Mouse (Mus musculus) CH12F3 (cell line): ENCODE measurements around the gene 1700025C18Rik.

ENCODE experiments used
- in situ Hi-C: fragments of 300-500 bp; cut with MboI; formaldehyde crosslinking; loops from 2 replicates; pipeline ENCODE4 v1.14.3; 2020; ENCODE audit warnings: low sequenced_read_pairs

1700025C18Rik gene

DNA sequence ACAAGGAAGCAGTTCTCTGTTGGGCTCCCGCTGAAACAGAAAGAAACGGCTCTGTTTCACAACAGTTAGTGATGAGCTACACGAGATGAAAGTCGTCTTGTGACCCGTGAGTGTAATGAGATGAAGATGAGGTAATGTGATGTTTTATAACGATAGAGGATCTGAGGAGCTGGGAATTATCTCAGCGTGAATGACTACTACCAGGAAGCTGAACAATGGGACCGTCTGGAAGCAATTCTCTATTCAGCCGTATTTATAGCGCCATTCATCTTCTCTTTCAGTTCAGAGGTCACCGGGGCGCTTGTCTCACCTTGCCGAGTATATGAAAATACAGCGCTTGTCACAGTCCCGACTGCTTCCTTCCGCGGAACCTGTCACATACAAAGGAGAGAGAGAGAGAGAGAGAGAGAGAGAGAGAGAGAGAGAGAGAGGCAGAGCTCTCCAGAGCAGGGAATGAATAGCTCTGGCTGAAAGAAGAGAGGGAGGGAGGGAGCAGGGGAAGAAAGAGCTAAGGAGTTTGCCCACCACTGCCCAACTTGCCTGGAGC is 47.4 kb downstream of the 1700025C18Rik start:
- in situ Hi-C loops, result no loop called here

DNA sequence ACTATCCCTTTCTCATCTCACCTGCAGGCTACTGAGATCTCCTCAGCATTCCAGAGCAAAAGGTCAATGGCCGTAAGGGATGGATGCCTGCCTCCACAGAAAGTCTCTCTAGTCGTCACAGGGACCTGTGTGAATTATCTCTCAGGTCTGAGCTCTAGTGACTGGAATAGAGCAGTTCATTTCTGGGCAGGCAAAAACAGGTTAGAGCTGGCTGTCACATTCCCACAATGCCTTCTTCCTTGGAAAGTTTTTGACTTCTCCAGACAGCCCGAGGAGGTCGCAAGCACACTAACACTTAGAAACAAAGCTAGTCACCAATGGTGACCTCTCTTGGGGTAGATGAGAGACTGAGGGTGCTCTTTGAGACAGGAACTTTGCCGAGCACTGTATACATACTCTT is 48.4 kb downstream of the 1700025C18Rik start:
- in situ Hi-C loops, result no loop called here

DNA sequence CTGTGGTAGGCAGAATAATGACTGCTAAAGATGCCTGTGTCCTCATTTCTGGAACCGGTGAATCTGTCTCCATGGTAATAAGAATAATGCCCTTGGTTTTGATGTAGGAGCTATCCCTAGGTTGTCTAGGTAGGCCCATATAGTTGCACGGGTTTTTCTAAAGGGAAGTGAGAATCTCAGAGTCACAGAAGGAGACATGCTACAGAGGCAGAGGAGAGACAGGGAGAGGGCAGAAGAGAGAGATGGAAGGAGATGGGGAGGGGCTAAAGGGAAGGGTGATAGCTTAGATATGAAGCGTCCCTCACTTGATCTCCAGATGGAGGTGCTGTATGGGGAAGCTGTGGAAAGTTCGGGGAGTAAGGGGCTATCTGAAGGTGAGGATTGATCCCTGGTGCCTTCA is 53.1 kb downstream of the 1700025C18Rik start:
- in situ Hi-C loops, result no loop called here

DNA sequence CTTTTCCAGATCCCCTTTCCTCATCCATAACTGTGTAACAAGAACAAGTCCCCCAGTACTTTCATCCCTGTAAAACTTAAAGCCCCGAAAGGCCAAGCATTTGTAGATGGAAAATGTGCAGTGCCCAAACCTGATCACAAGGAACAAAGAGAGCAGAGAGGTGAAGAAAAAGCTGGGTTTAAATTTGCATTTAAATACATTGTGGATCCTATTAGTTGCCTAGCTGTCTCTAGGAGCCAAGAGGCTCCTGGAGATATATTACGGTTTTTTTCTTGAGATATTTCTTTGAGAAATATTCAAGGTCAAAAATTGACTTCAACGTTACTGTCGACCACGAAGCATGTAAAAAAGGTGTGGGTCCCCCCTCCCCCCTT is 55.5 kb downstream of the 1700025C18Rik start:
- in situ Hi-C loops, result no loop called here

DNA sequence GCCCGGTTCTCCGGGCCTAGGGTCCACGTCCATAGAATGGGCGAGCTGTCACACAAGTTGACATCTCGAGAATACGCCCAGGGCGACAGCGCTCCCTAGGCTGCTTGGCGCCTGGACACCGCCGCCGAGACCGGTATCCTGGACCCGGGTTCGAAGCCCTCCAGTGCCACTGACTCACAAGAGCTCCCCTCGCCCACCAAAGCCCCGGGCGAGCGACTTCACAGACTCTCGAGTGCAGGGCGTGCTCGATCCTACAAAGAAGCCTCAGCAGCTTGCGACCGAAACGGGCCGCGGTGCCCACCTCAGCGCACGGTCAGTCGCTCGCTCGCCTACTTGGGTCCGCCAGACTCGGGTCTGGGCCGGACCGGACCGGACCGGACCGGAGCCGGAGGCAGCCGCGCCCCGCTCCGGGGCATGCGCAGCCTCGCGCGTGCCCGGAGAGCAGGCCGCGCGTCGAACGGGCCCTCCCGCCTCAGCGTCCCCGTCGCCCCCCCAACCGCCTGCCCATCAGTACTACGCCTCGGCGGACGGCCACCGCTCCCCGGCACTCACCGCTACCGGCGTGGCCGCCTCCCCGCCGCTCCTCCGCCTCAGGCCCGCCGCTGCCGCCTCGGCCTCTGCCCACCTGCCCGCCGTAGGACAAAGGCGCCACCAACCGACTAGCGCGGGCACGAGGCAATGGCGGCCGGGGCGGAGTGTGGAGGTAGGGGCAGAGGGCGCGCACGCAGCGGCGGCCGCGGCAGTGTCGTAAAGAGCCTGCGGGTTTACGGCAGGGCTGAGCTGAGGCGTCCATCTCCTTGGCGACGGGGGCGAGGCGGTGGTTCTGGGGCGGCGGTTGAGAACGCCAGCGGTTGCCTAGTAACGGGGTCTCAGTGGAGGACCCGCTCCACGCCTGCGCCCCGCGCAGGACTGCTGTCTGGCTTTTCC is 56.2 kb downstream of the 1700025C18Rik start, which contains the start of gene Ncoa5:
TSS of gene Ncoa5 (minus strand) at position 737 of the 927 bp plus-strand sequence.
- in situ Hi-C loops, result no loop called here

DNA sequence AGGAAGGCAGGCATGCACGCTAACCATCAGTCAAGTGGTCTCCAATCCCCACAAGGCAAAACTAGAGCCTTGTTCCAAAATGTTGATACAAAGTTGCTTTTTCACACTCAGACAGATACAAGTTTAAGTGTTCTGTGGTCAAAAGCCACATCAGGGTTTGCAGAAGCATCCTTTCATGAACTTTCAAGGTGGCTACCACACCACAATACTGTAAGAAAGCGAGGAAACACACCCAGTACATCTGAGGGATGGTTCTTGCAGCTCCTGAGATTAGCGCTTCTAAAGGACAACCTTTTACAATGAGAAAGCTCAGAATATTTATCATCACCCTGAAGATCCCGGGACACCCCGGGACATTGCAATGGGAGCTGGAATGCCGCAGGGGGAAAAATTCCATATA is 57.2 kb downstream of the 1700025C18Rik start:
- in situ Hi-C loops, result no loop called here

DNA sequence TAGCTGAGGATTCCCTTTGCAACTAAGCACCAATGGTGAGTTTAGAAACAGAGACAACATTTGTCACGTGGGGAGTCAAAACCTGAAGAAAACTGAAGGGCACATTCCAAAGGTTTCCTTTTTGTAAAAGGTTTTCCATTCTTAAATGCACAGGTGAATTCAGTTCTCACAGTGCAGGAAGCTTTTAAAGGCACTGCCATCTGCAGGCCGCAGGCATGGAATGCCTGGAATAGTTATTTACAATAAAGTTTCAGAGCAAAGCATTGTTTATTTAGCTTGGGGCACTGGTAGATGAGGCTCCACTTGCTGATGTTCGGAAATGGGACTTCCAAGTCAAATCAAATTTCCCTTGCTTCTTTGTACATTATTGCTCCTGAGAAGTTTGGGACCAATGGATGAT is 58.0 kb downstream of the 1700025C18Rik start:
- in situ Hi-C loops, result no loop called here
